Mouse (Mus musculus): Measurements from ENCODE around the gene Syt1. TPM values are rescaled to one million over a fixed set of nuclear protein-coding genes. Genes with fewer than 3 reads are reported as not detected.

Gene Syt1
- total and polyA plus RNA-seq, 3 experiments, result 0.01 to 0.11 TPM; not detected in 1

- no peaks in the 10 kb centered on the region for H3K9me3 ChIP-seq (replicated peaks)
- DNase-seq (ENCODE audit: low spot score) (no peak), ATAC-seq (ENCODE audit: extremely low read depth, insufficient number of reproducible peaks, low FRiP score, poor library complexity, severe bottlenecking) (no peak)
- no peaks in the 10 kb centered on the region for H3K36me3 ChIP-seq (replicated peaks)
- H3K4me3 ChIP-seq (ENCODE audit: low read depth, low read length), result no peak overlapping the region
- no peaks in the 10 kb centered on the region for H3K4me1 ChIP-seq (ENCODE audit: insufficient read depth, low read depth, low read length)
- no peaks in the 10 kb centered on the region for H3K27me3 ChIP-seq (ENCODE audit: insufficient read depth, low read length)
- TF ChIP-seq TAL1 (conservative IDR thresholded peaks at IDR 0.05; ENCODE audit: low read depth, low read length) (no peak), CTCF (IDR thresholded peaks at IDR 0.05; ENCODE audit: low read depth, low read length) (no peak), POLR2AphosphoS5 (IDR thresholded peaks at IDR 0.05; ENCODE audit: insufficient replicate concordance, low read depth, low read length) (no peak), GATA1 (IDR thresholded peaks at IDR 0.05; ENCODE audit: borderline replicate concordance, low read length) (no peak), GATA2 (IDR thresholded peaks at IDR 0.05; ENCODE audit: borderline replicate concordance, low read depth, low read length) (no peak)
Measured at GRCm38 (mm10) chr10:108531111-108531510, 479.7 kb downstream of the Syt1 start.

DNA sequence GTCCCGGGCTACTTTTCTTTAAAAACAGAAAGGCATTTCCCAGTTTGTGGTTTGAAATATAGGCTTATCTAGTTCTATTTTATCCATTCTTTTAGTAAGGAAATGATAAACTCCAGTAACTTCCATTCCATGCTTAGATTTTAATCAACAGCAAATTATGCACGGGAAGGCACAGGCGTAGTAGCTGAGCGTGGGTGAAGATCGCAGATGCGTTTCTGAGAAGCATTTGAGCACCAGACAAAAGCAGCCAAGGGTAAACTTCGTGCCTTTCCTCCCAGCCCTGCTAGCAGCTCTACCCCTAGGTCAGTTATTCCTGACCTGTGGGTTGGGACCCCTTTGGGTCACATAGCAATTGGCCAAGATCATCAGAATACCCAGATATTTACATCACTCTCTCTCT, 482.4 kb downstream of the Syt1 start:
- no peak for ATAC-seq (ENCODE audit: extremely low read depth, insufficient number of reproducible peaks, low FRiP score, poor library complexity, severe bottlenecking)
- H3K27me3 ChIP-seq (ENCODE audit: insufficient read depth, low read length), result peaks cover 2% of the 10 kb centered on the region; the same call in 1 of the 2 replicates
- no peaks in the 10 kb centered on the region for H3K9me3 ChIP-seq (replicated peaks)
- H3K4me1 ChIP-seq (ENCODE audit: insufficient read depth, low read depth, low read length), result no peaks in the 10 kb centered on the region
- no peak for DNase-seq (ENCODE audit: low spot score)
- no peak overlapping the region for H3K4me3 ChIP-seq (ENCODE audit: low read depth, low read length)
- TF ChIP-seq GATA1 (IDR thresholded peaks at IDR 0.05; ENCODE audit: borderline replicate concordance, low read length) (no peak), GATA2 (IDR thresholded peaks at IDR 0.05; ENCODE audit: borderline replicate concordance, low read depth, low read length) (no peak), CTCF (IDR thresholded peaks at IDR 0.05; ENCODE audit: low read depth, low read length) (no peak), POLR2AphosphoS5 (IDR thresholded peaks at IDR 0.05; ENCODE audit: insufficient replicate concordance, low read depth, low read length) (no peak), TAL1 (conservative IDR thresholded peaks at IDR 0.05; ENCODE audit: low read depth, low read length) (no peak)
- no peaks in the 10 kb centered on the region for H3K36me3 ChIP-seq (replicated peaks)

- H3K27me3 ChIP-seq (ENCODE audit: insufficient read depth, low read length), result peaks cover 2% of the 10 kb centered on the region; the same call in 1 of the 2 replicates
- no peaks in the 10 kb centered on the region for H3K36me3 ChIP-seq (replicated peaks)
- no peak for ATAC-seq (ENCODE audit: extremely low read depth, insufficient number of reproducible peaks, low FRiP score, poor library complexity, severe bottlenecking)
- no peak for TF ChIP-seq GATA1 (IDR thresholded peaks at IDR 0.05; ENCODE audit: borderline replicate concordance, low read length)
- TF ChIP-seq CTCF (IDR thresholded peaks at IDR 0.05; ENCODE audit: low read depth, low read length), result no peak
- no peak for TF ChIP-seq TAL1 (conservative IDR thresholded peaks at IDR 0.05; ENCODE audit: low read depth, low read length)
- TF ChIP-seq POLR2AphosphoS5 (IDR thresholded peaks at IDR 0.05; ENCODE audit: insufficient replicate concordance, low read depth, low read length), result no peak
- no peak for TF ChIP-seq GATA2 (IDR thresholded peaks at IDR 0.05; ENCODE audit: borderline replicate concordance, low read depth, low read length)
- H3K4me1 ChIP-seq (ENCODE audit: insufficient read depth, low read depth, low read length), result no peaks in the 10 kb centered on the region
- DNase-seq (ENCODE audit: low spot score), result no peak
- no peaks in the 10 kb centered on the region for H3K9me3 ChIP-seq (replicated peaks)
- no peak overlapping the region for H3K4me3 ChIP-seq (ENCODE audit: low read depth, low read length)
Measured at GRCm38 (mm10) chr10:108525506-108525905, 485.3 kb downstream of the Syt1 start.

- H3K36me3 ChIP-seq (replicated peaks), result no peaks in the 10 kb centered on the region
- no peak overlapping the region for H3K4me3 ChIP-seq (ENCODE audit: low read depth, low read length)
- TF ChIP-seq CTCF (IDR thresholded peaks at IDR 0.05; ENCODE audit: low read depth, low read length) (no peak), POLR2AphosphoS5 (IDR thresholded peaks at IDR 0.05; ENCODE audit: insufficient replicate concordance, low read depth, low read length) (no peak), GATA2 (IDR thresholded peaks at IDR 0.05; ENCODE audit: borderline replicate concordance, low read depth, low read length) (no peak), GATA1 (IDR thresholded peaks at IDR 0.05; ENCODE audit: borderline replicate concordance, low read length) (no peak), TAL1 (conservative IDR thresholded peaks at IDR 0.05; ENCODE audit: low read depth, low read length) (no peak)
- no peak for ATAC-seq (ENCODE audit: extremely low read depth, insufficient number of reproducible peaks, low FRiP score, poor library complexity, severe bottlenecking)
- peaks cover 2% of the 10 kb centered on the region; the same call in 1 of the 2 replicates for H3K27me3 ChIP-seq (ENCODE audit: insufficient read depth, low read length)
- DNase-seq (ENCODE audit: low spot score), result no peak
- no peaks in the 10 kb centered on the region for H3K4me1 ChIP-seq (ENCODE audit: insufficient read depth, low read depth, low read length)
- no peaks in the 10 kb centered on the region for H3K9me3 ChIP-seq (replicated peaks)
Measured at GRCm38 (mm10) chr10:108524306-108525029, 486.3 kb downstream of the Syt1 start.

GRCm38 (mm10) chr10:108519156-108519555, 491.6 kb downstream of the Syt1 start:
- H3K4me1 ChIP-seq (ENCODE audit: insufficient read depth, low read depth, low read length), result no peaks in the 10 kb centered on the region
- no peak overlapping the region for H3K4me3 ChIP-seq (ENCODE audit: low read depth, low read length)
- no peak for TF ChIP-seq POLR2AphosphoS5 (IDR thresholded peaks at IDR 0.05; ENCODE audit: insufficient replicate concordance, low read depth, low read length)
- TF ChIP-seq GATA2 (IDR thresholded peaks at IDR 0.05; ENCODE audit: borderline replicate concordance, low read depth, low read length), result no peak
- no peak for TF ChIP-seq TAL1 (conservative IDR thresholded peaks at IDR 0.05; ENCODE audit: low read depth, low read length)
- no peak for TF ChIP-seq GATA1 (IDR thresholded peaks at IDR 0.05; ENCODE audit: borderline replicate concordance, low read length)
- no peak for TF ChIP-seq CTCF (IDR thresholded peaks at IDR 0.05; ENCODE audit: low read depth, low read length)
- no peaks in the 10 kb centered on the region for H3K9me3 ChIP-seq (replicated peaks)
- no peaks in the 10 kb centered on the region for H3K27me3 ChIP-seq (ENCODE audit: insufficient read depth, low read length)
- H3K36me3 ChIP-seq (replicated peaks), result no peaks in the 10 kb centered on the region
- DNase-seq (ENCODE audit: low spot score), result no peak
- no peak for ATAC-seq (ENCODE audit: extremely low read depth, insufficient number of reproducible peaks, low FRiP score, poor library complexity, severe bottlenecking)

DNA sequence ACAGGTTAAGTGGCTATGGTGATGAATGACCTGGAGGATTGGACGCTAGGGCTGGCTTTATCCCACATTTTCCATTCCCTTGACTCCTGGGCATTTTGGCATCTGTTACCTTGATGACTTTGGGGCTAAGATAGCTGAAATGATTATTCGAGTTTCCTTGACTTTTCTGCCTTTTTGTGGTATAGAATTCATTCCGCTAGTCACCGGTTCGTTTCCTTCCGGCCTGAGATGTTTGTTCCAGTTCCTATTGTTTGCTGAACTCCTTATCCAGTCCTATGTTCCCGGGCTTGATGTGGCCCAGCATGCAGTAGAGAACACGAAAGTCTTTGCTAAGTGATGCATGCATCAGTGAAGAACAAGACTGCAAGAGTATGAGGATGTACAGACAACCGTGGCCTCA, 493.7 kb downstream of the Syt1 start:
- ATAC-seq (ENCODE audit: extremely low read depth, insufficient number of reproducible peaks, low FRiP score, poor library complexity, severe bottlenecking) (no peak), DNase-seq (ENCODE audit: low spot score) (no peak)
- no peaks in the 10 kb centered on the region for H3K9me3 ChIP-seq (replicated peaks)
- no peaks in the 10 kb centered on the region for H3K36me3 ChIP-seq (replicated peaks)
- H3K4me1 ChIP-seq (ENCODE audit: insufficient read depth, low read depth, low read length), result no peaks in the 10 kb centered on the region
- TF ChIP-seq POLR2AphosphoS5 (IDR thresholded peaks at IDR 0.05; ENCODE audit: insufficient replicate concordance, low read depth, low read length) (no peak), CTCF (IDR thresholded peaks at IDR 0.05; ENCODE audit: low read depth, low read length) (no peak), TAL1 (conservative IDR thresholded peaks at IDR 0.05; ENCODE audit: low read depth, low read length) (no peak), GATA1 (IDR thresholded peaks at IDR 0.05; ENCODE audit: borderline replicate concordance, low read length) (no peak), GATA2 (IDR thresholded peaks at IDR 0.05; ENCODE audit: borderline replicate concordance, low read depth, low read length) (no peak)
- H3K27me3 ChIP-seq (ENCODE audit: insufficient read depth, low read length), result no peaks in the 10 kb centered on the region
- H3K4me3 ChIP-seq (ENCODE audit: low read depth, low read length), result no peak overlapping the region

Measured in G1E (cell line).